Mouse (Mus musculus) ovary, postnatal 10 days (tissue): ENCODE data around the gene Trim2.

ENCODE experiments used
- DNase-seq: peaks from one replicate; pipeline ENCODE4 v3.0.0; 2022; ENCODE audit warnings: low spot score

Trim2 gene

DNA sequence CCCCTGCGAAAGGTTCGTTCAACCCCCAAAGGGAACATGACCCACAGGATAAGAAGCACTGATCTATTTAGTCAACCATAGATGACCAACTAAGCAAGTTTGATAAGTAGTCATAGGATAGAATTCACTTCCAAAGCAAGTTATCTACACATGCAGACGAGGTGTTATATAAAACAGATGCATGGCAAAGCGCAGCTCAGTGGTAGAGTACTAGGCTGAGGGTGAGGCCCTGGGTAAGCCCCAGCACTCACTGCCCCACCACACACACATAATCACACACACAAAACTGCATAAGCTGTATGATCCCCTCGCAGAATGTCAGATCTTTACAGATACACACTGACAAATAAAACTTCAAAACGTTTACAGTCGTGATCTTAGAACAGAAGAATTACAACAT lies 170.2 kb downstream of the Trim2 start:
- no peak for DNase-seq

DNA sequence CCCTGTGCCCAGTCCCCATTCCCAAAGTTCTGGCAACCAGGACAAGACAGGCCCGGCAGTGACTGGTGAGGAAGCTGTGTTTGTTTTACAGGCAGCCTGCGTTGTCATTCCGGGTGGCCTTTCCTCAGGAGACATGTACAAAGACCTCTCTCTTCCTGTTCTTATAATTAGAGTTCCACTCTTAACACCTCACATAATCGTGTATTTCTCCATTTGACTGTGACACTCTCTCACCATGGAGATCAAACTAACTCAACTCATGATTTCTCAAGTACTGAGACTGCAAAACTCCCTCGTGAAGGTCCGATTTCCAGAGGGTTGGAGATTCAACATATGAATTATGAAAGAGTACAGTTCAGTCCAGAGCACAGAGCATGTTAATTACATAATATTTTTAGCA lies 170.7 kb downstream of the Trim2 start:
- no peak for DNase-seq

DNA sequence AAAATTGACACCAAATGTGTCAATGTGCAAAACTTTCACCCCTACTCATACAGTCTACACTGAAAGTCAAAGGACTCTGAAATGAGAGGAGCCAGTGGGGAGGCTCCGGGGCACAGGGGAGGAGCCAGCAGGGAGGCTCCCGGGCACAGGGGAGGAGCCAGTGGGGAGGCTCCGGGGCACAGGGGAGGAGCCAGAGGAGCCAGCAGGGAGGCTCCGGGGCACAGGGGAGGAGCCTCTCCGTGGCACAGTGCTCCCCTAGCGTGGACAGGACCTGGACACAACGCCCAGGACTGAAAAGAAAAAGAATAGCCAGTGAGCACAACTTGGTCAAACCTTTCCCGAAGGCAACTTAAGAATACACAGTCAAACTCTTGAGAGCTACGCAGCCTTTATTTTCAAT lies 171.3 kb downstream of the Trim2 start:
- DNase-seq: no peak

DNA sequence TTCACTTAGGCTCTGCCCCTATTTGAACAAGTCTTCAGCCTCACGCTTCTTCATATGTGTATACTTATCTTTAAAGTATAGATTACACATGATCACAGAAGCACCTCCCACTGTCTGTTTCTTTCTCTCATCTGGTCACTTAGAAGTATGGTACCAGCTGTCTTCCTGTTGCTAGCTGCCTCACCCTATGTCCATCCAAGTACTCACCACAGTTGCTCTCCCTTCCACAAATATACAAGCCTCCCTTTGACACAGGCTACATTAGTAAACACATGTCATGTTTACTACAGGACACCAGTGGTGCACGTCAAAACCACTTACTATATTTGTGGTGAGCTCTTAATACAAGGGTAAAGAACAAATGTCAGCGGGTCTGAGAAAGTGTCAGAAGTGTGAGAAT lies 175.3 kb downstream of the Trim2 start:
- DNase-seq: no peak

DNA sequence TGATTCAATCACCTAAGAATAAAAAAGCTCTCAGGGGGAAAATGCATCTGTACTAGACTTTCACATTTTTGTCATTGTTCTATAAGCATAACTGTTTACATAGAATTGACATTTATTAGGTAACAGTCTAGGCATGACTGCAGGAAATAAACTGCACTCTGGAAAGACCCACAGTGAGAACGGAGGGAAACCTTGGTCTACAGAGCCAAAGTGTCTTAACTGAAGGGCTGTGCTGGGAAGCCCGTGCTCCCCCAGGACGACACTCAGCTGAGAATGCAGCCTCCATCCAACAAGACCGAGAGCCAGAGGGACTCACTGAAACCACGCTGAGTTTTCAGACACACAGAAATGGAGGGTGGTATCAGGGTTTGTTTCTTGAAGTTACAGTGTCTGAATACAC lies 175.9 kb downstream of the Trim2 start:
- no peak for DNase-seq

DNA sequence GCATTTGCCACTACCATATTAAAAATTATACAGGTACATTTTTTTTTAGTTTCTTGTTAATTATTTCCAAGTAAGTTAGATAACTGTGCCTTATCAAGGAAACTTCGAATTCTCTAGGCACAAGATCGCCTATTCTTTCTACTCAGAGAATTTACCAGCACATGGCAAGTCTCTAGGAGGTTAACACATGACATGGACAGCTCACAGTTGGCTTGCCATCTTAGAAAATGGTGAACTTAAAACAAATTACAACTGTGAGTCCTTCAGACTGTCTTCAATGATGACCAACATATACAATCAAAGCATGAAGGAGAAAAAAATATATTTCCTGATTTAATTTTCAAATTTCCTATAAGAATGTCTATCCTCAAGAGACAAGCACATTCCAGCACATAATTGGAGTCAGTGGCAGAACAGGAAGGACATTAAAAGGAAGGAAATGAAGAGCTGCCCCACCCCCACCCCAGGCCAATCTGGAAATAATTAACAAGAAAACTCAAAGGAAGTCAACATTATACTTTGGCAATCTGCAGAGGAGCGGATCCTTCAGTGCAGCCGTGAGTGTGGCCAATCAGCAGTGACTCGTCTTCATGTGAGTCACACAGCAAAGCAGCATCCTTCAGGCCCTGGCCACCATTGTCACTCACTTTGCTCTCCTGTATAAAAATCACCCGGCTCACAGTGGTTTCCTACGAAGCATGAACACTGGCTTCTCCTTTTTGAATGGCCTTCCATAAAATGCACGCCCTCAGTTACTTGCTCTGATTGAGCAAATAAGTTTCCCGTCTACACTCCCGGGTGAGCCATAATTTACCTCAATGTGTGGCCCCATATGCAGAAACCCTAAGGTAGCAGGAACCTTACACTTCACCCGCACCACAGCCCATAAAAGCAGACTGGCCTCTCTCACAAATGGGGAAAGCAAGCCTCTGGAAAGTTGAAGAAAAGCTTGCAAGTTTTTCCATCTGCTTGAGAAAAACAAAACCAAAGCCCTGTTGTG lies 177.5 kb downstream of the Trim2 start:
- no peak for DNase-seq

DNA sequence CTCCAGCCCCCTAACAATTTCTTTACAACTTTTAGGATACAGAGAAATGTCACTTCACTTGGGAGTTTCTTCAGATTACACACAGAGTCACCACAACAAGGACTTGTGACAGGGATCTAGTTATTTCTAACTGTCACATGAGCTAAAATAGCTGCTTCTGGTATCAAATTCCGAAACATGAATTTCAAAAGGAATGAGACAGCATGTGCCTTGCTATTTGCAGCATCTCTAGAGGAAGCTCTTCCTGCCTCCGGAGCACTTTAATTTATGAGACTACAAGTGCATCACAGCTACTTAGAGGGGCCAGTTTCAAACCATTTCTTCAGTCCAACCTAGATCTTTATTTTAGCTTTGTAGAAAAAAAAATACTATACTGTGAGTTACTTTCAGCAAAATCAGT lies 179.2 kb downstream of the Trim2 start:
- DNase-seq: no peak

DNA sequence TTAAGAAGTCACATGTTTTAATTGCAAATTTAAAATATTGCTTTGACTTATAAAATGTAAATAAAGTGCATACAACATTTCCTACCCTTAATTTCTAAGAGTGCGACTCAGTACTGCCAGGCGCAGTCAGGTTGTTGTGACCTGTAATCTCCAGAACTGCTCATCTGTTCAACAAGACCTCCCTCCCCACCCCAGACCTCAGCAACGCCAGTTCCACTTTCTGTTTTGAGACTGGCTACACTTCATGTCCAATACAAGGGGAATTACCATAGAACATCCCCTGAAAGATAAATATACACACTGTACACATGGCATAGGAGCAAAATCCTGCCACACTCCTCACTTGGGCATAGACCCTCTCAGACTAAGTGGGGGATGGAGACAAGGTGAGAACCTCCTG lies 180.0 kb downstream of the Trim2 start:
- no peak for DNase-seq

DNA sequence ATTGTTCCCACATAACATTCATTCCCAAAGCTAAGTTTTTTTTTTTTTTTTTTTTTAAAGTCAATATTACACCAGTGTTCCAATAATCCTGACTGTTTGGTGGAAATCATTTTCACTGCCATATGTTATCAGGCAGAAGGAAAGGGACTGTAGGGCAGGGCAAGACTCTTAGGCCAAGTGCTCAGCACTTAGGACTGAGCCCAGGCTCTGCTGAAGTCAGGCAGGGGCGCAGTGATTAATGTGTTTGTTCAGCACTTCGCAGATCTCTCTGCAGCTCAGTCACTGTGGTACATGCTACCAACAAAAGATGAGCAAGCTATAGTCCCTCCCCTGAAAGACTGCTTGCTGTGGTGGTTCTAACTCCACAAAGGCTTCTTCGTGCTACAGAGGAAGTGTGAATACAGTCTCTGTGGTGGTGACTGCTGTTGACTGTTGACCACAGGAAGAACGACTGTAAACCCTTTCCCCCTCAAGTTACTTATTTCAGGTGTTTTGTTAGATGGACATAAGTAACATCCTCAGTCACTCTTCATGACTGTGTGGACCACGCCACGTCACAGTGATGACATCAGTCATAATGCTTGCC lies 180.9 kb downstream of the Trim2 start:
- no peak for DNase-seq

DNA sequence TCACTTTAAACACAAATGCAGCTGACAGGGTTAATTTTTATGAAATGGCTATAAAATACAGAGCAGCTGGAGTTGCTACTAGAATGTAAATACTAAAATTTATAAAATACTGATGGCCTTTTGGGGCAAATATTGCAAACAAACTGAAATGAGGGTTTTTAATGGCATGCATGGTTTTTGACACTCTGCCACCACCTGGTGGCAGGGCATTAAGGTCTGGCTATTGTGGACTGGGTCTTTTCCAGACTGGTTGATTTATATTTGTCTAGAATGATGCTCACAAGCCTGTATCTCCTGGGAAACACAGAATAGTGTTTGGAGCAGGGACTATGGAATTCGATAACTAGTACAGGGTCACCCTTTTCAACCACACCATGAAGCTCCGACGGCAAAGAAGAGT lies 183.2 kb downstream of the Trim2 start:
- DNase-seq: no peak

DNA sequence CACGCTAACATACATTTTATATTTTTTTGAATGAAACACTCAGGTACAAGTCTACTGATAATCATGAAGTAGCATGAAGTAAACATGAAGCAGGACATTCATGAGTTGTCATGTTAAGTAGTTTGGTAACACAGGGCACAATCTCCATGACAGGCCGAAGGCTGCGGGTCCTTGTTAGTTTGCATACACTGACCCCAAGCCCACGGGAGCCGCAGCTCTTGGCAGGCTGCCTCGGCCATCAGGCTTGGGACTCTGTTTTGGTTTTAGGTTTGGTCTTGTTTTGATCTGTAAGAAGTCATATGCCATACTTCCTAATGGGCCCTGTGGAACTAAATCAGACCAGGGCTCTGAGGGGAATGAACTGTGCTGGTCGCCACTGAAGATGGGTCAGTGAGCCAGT lies 188.0 kb downstream of the Trim2 start:
- no peak for DNase-seq

DNA sequence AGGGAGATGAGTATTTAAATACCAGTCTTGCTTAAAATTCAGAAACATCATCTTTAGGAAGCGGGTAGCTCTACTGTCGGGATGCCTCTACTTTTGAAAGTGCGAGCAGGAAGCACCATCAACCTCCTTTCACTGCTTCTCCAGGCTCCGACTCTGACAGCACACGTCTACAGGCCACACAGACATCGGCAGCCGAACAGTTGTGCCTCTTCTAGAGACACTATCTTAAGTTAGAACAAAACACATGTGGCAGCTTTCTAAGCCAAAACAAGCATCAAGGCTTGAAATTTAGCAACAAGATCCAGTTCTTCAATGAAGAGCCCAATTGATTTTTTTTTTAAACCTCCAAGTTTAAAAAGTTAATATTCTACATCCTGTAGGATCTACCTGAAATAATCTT lies 188.5 kb downstream of the Trim2 start:
- DNase-seq: no peak
